Mouse (Mus musculus): Measurements from ENCODE around the gene Papss2.

GRCm38 (mm10) chr19:32611386-32612092 lies 15.9 kb downstream of the Papss2 start:
- no peak for TF ChIP-seq POU5F1 (IDR thresholded peaks at IDR 0.05; ENCODE audit: borderline replicate concordance, low read length)
- no peak for TF ChIP-seq CTCF (conservative IDR thresholded peaks at IDR 0.05; ENCODE audit: low read length)
- TF ChIP-seq NANOG (IDR thresholded peaks at IDR 0.05; ENCODE audit: borderline replicate concordance, low read length): no peak

Data from E14TG2a.4 (cell line).